ENCODE assay signal across 9 mouse cellular contexts in the genomic region with DNA sequence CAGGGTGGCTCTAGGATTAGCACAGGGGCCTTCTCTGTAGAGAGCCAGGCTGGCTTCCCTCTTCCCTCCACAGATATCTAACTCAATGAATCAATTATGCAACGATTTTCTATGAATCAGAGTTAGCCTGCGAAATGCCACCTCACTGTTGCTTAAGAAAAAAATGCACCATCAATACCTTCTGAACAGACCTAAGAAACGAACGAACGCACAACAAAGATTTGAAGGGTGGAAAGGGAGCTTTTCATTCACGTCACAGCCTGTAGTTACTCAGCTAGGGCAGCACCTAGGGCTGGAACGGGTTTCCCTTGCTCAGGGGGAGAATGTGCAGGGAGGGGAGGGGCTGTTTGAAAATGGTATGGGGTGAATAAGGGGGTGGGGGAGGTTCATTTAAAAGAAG. TPM values are rescaled to one million over a fixed set of nuclear protein-coding genes. Genes with fewer than 3 reads are reported as not detected.
DNase-seq lines count a peak whose midpoint lies in the region; ATAC-seq lines count a peak whose summit lies in the region.
"Had no signal": no experiment of that assay in that cellular context is flagged by ENCODE, and none has a peak within 500 bp of the region (broad histone marks: within the 10 kb centered on the region; RNA-seq: fewer than 3 reads in every experiment).

No protein-coding gene starts in this region.

- H3K4me3 ChIP-seq in kidney, embryonic 16.5 days (ENCODE audit: low read length): peak overlapping the region; percentile 69; the same call in 1 of the 2 replicates
- H3K4me3 ChIP-seq in embryonic facial prominence, embryonic 10.5 days: peak overlapping the region; percentile 83
- H3K4me3 ChIP-seq in hindbrain, embryonic 10.5 days: peak overlapping the region; percentile 82
- peak overlapping the region; percentile 77 for H3K4me3 ChIP-seq in midbrain, embryonic 16.5 days (ENCODE audit: low read depth, low read length)

- no peak for ATAC-seq in kidney, embryonic 16.5 days (ENCODE audit: low FRiP score, low TSS enrichment)
- ATAC-seq in midbrain, embryonic 16.5 days: no peak

- 0 out of 2 replicates have a peak overlapping the region, but pooled peaks have one; percentile 37 for H3K9ac ChIP-seq in kidney, embryonic 16.5 days (replicated peaks; ENCODE audit: low read length)
- peak overlapping the region; percentile 98 for H3K9ac ChIP-seq in midbrain, embryonic 16.5 days (ENCODE audit: low read depth, low read length)

- peaks cover 22% of the 10 kb centered on the region for H3K36me3 ChIP-seq in kidney, embryonic 16.5 days (ENCODE audit: insufficient read depth, low read length)
- peaks cover 40% of the 10 kb centered on the region for H3K36me3 ChIP-seq in embryonic facial prominence, embryonic 10.5 days (replicated peaks)
- H3K36me3 ChIP-seq in hindbrain, embryonic 10.5 days: peaks cover 41% of the 10 kb centered on the region
- H3K36me3 ChIP-seq in midbrain, embryonic 16.5 days (ENCODE audit: control insufficient read depth, insufficient read depth, low read length): peaks cover 9% of the 10 kb centered on the region

- peaks cover 18% of the 10 kb centered on the region for H3K4me1 ChIP-seq in kidney, embryonic 16.5 days (ENCODE audit: insufficient read depth, low read length)
- peaks cover 38% of the 10 kb centered on the region for H3K4me1 ChIP-seq in embryonic facial prominence, embryonic 10.5 days
- H3K4me1 ChIP-seq in hindbrain, embryonic 10.5 days (replicated peaks): peaks cover 47% of the 10 kb centered on the region
- H3K4me1 ChIP-seq in midbrain, embryonic 16.5 days (ENCODE audit: control insufficient read depth, insufficient read depth, low read length): peaks cover 36% of the 10 kb centered on the region

- DNase-seq in kidney, postnatal 14 days: no peak
- no peak for DNase-seq in embryonic facial prominence, embryonic 10.5 days (ENCODE audit: low spot score)
- DNase-seq in hindbrain, embryonic 10.5 days (ENCODE audit: low spot score): no peak
- DNase-seq in ovary, adult 18-20 months (ENCODE audit: low spot score): no peak
- no peak for DNase-seq in right cerebral cortex, postnatal 10 days (ENCODE audit: low spot score in 2 of 2)
- no peak for DNase-seq in embryo, embryonic 9.5 days (ENCODE audit: extremely low spot score)
- DNase-seq: adrenal gland, postnatal 25 days had no signal

- WGBS in kidney, embryonic 16.5 days: 48% methylated on average over 7 of the region's 7 CpGs
- 29% methylated on average over 7 of the region's 7 CpGs for WGBS in embryonic facial prominence, embryonic 10.5 days
- WGBS in hindbrain, embryonic 10.5 days: 33% methylated on average over 7 of the region's 7 CpGs
- 12% methylated on average over 7 of the region's 7 CpGs for WGBS in midbrain, embryonic 16.5 days

- peak overlapping the region; percentile 74 for H3K4me2 ChIP-seq in kidney, embryonic 16.5 days (replicated peaks; ENCODE audit: low read depth, low read length)
- peak overlapping the region; percentile 85 for H3K4me2 ChIP-seq in midbrain, embryonic 16.5 days (ENCODE audit: low read length)

- no peaks in the 10 kb centered on the region for H3K9me3 ChIP-seq in kidney, embryonic 16.5 days (ENCODE audit: low read length)
- no peaks in the 10 kb centered on the region for H3K9me3 ChIP-seq in embryonic facial prominence, embryonic 10.5 days
- H3K9me3 ChIP-seq in hindbrain, embryonic 10.5 days: no peaks in the 10 kb centered on the region
- no peaks in the 10 kb centered on the region for H3K9me3 ChIP-seq in midbrain, embryonic 16.5 days (replicated peaks; ENCODE audit: control insufficient read depth, low read length, poor library complexity, severe bottlenecking)

- H3K27ac ChIP-seq in kidney, embryonic 16.5 days (ENCODE audit: low read length): no peak overlapping the region
- 0 out of 2 replicates have a peak overlapping the region, but pooled peaks have one; percentile 4 for H3K27ac ChIP-seq in embryonic facial prominence, embryonic 10.5 days (replicated peaks)
- peak overlapping the region; percentile 70 for H3K27ac ChIP-seq in hindbrain, embryonic 10.5 days
- H3K27ac ChIP-seq in midbrain, embryonic 16.5 days (ENCODE audit: low read length): peak overlapping the region; percentile 77

- no peaks in the 10 kb centered on the region for H3K27me3 ChIP-seq in kidney, embryonic 16.5 days (ENCODE audit: insufficient read depth, low read length)
- H3K27me3 ChIP-seq in embryonic facial prominence, embryonic 10.5 days (replicated peaks; ENCODE audit: low read depth, poor library complexity, severe bottlenecking): no peaks in the 10 kb centered on the region
- H3K27me3 ChIP-seq in hindbrain, embryonic 10.5 days (ENCODE audit: insufficient read depth, poor library complexity, severe bottlenecking): no peaks in the 10 kb centered on the region
- H3K27me3 ChIP-seq in midbrain, embryonic 16.5 days (ENCODE audit: control insufficient read depth, insufficient read depth, low read depth, low read length): no peaks in the 10 kb centered on the region

RNA-seq across cellular contexts. Expression of gene Trib2, which starts 5.8 kb away (rescaled TPM):
- 58.0 and 58.6 TPM in 2 replicates for polyA plus RNA-seq in kidney, embryonic 16.5 days (2015; fragmentation: Nextera tagmentation; extraction: Ambion mirVana)
- polyA plus RNA-seq in embryonic facial prominence, embryonic 10.5 days (2016; fragmentation: Nextera tagmentation; extraction: Ambion mirVana): 33.8 and 43.4 TPM in 2 replicates
- polyA plus RNA-seq in hindbrain, embryonic 10.5 days (2016; fragmentation: Nextera tagmentation; extraction: Ambion mirVana): 41.6 and 56.9 TPM in 2 replicates
- 146 and 148 TPM in 2 replicates for polyA plus RNA-seq in midbrain, embryonic 16.5 days (2015; fragmentation: Nextera tagmentation; extraction: Ambion mirVana)
